Mouse (Mus musculus) thymus, postnatal 14 days (tissue): ENCODE measurements around the gene Pde4b.

Experiments used
- DNase-seq: peaks from one replicate; pipeline ENCODE4 v3.0.0; 2021

Pde4b gene

GRCm38 (mm10) chr4:102413101-102413500 is 325.8 kb downstream of the Pde4b start:
- DNase-seq = no peak

- no peak for DNase-seq
Measured at GRCm38 (mm10) chr4:102413794-102414193, 326.5 kb downstream of the Pde4b start.

GRCm38 (mm10) chr4:102414610-102415009 is 327.3 kb downstream of the Pde4b start:
- no peak for DNase-seq

- DNase-seq = no peak
Measured at GRCm38 (mm10) chr4:102420794-102421397, 333.6 kb downstream of the Pde4b start.

GRCm38 (mm10) chr4:102421398-102421859 is 334.1 kb downstream of the Pde4b start:
- no peak for DNase-seq

GRCm38 (mm10) chr4:102424104-102424503 is 336.8 kb downstream of the Pde4b start:
- no peak for DNase-seq

- no peak for DNase-seq
Measured at GRCm38 (mm10) chr4:102425422-102425821, 338.1 kb downstream of the Pde4b start.

- DNase-seq = no peak
Measured at GRCm38 (mm10) chr4:102429730-102430341, 342.5 kb downstream of the Pde4b start.

GRCm38 (mm10) chr4:102432040-102432782 is 344.9 kb downstream of the Pde4b start:
- no peak for DNase-seq

GRCm38 (mm10) chr4:102439401-102440118 is 352.2 kb downstream of the Pde4b start:
- DNase-seq = no peak

GRCm38 (mm10) chr4:102440119-102440481 is 352.8 kb downstream of the Pde4b start:
- no peak for DNase-seq

GRCm38 (mm10) chr4:102443533-102443932 is 356.2 kb downstream of the Pde4b start:
- no peak for DNase-seq

- no peak for DNase-seq
Measured at GRCm38 (mm10) chr4:102444501-102444900, 357.2 kb downstream of the Pde4b start.

- no peak for DNase-seq
Measured at GRCm38 (mm10) chr4:102446160-102446945, 359.0 kb downstream of the Pde4b start.

- DNase-seq = no peak
Measured at GRCm38 (mm10) chr4:102456426-102456825, 369.1 kb downstream of the Pde4b start.

GRCm38 (mm10) chr4:102459216-102459999 is 372.1 kb downstream of the Pde4b start:
- DNase-seq = no peak

GRCm38 (mm10) chr4:102478104-102478503 is 390.8 kb downstream of the Pde4b start:
- no peak for DNase-seq

- no peak for DNase-seq
Measured at GRCm38 (mm10) chr4:102478860-102479259, 391.5 kb downstream of the Pde4b start.

GRCm38 (mm10) chr4:102480830-102481484 is 393.6 kb downstream of the Pde4b start:
- no peak for DNase-seq

GRCm38 (mm10) chr4:102483354-102484018 is 396.1 kb downstream of the Pde4b start:
- DNase-seq = no peak

GRCm38 (mm10) chr4:102484738-102485137 is 397.4 kb downstream of the Pde4b start:
- no peak for DNase-seq
